Mouse (Mus musculus): ENCODE data around the gene Slc11a2. TPM values are rescaled to one million over a fixed set of nuclear protein-coding genes. Genes with fewer than 3 reads are reported as not detected.
"Not testable (repeated sequence)": the region's sequence is repeated elsewhere in the genome, so short reads cannot be mapped to it uniquely, and the experiment has no call there.

The Slc11a2 gene
- polyA plus RNA-seq, 1 experiment = not detected

DNA sequence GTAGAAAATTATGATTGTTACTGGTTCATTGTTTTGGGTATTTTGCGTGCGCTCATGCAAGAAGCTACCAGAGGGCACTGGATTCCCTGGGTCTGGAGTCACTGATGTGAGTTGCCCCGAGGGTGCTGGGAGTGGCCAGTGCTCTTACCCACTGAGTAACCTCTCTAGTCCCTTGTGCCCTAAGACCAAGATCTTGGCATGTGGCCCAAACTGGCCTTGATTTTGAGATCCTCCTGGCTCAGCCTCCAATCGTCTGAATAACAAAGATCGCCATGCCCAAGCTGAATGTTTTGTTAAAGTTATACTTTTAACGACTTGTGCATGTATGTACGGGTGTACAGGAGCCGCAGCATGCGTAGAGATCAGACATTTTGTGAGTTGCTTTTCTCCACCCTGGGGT, 39.2 kb downstream of the Slc11a2 start:
- H3K4me3 ChIP-seq (ENCODE audit: insufficient read depth, low read depth, low read length) = no peak overlapping the region
- 0 out of 2 replicates have a peak, but pooled peaks cover 4% of the 10 kb centered on the region for H3K4me1 ChIP-seq (ENCODE audit: control insufficient read depth, insufficient read depth, low read length)
- 89% methylated on average over 9 of the region's 9 CpGs for WGBS
- H3K27ac ChIP-seq (ENCODE audit: insufficient read depth, low read depth, low read length) = no peak overlapping the region
- TF ChIP-seq CTCF (IDR thresholded peaks at IDR 0.05; ENCODE audit: insufficient read depth, low read depth, low read length) (no peak), POLR2A (IDR thresholded peaks at IDR 0.05; ENCODE audit: insufficient read depth, low read depth, low read length) (no peak)

DNA sequence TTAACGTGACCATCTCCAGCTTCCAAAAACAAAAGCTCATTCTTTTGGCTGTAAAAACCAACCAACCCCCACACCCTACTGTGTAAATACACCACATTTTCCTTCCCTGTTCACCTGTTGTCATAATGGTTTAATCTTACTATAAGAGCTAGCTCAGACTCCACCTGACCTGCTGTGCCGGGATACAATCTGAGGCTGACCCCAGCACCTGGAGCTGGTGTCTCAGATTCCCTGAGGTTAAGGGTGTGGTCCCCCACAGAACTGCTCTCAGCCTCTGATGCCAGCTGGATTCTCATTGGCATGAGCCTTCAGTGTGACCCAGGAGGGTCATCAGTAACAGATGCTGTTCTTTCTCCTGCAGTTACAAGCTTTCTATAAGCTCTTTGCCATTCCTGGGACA, 44.8 kb downstream of the Slc11a2 start:
- TF ChIP-seq POLR2A (IDR thresholded peaks at IDR 0.05; ENCODE audit: insufficient read depth, low read depth, low read length) (no peak), CTCF (IDR thresholded peaks at IDR 0.05; ENCODE audit: insufficient read depth, low read depth, low read length) (no peak)
- H3K27ac ChIP-seq (ENCODE audit: insufficient read depth, low read depth, low read length) = no peak overlapping the region
- WGBS = 89% methylated on average over 2 of the region's 2 CpGs
- 0 out of 2 replicates have a peak, but pooled peaks cover 4% of the 10 kb centered on the region for H3K4me1 ChIP-seq (ENCODE audit: control insufficient read depth, insufficient read depth, low read length)
- H3K4me3 ChIP-seq (ENCODE audit: insufficient read depth, low read depth, low read length) = no peak overlapping the region

DNA sequence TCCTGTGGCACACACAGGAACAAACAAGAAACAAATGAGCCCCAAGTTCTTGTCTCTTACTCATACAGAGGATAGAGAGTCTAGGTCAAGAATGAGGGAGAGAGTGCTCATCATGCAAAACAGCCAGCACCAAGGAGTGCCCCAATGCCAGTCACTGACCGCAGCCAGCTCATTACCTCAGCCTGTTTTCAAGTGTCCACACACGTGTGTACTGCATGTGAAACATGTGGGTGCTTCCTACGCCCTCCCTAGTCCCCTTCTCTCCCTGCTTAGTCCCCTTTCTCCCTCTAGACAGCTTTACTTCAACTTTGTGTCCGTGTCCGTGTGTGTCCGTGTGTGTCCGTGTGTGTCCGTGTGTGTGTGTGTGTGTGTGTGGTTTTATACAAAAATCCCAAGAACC, 45.2 kb downstream of the Slc11a2 start:
- TF ChIP-seq CTCF (IDR thresholded peaks at IDR 0.05; ENCODE audit: insufficient read depth, low read depth, low read length) = no peak
- no peak for TF ChIP-seq POLR2A (IDR thresholded peaks at IDR 0.05; ENCODE audit: insufficient read depth, low read depth, low read length)
- Histone ChIP-seq H3K4me1 (ENCODE audit: control insufficient read depth, insufficient read depth, low read length) (0 out of 2 replicates have a peak, but pooled peaks cover 4% of the 10 kb centered on the region), H3K4me3 (ENCODE audit: insufficient read depth, low read depth, low read length) (no peak overlapping the region), H3K27ac (ENCODE audit: insufficient read depth, low read depth, low read length) (no peak overlapping the region)
- 91% methylated on average over 8 of the region's 8 CpGs for WGBS

DNA sequence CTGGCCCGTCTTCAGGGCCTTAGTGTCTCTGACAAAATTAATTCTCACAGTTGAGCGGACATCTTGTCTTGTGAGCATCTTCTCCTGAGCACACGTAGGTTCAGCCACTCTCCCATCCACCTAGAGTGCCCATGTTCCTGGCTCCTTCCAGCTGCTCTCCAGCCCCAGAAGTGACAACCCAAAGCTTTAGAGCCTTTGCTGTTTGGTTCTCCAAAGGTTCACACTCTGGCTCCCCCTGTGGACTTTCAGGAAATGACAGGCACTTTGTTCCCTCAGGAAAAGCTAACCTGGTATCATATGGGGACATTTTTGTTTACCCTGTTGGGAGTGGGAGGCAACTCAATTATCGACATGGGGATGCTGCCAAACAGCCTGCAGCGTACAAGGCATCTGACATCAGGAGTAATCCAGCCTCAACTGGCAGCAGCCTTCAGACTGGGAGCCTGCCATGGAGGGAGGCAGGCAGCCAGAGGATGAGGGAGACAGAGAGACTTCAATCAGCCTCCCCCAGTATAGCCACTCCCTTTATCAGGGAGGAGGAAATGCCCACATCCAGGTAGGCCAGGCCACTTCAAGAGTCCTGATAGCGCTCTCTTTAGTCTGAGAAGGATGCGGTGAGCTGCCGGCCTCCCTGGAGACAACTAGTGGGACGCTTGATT, 46.9 kb downstream of the Slc11a2 start:
- not testable (repeated sequence) for H3K4me3 ChIP-seq (ENCODE audit: insufficient read depth, low read depth, low read length); H3K27ac ChIP-seq (ENCODE audit: insufficient read depth, low read depth, low read length); H3K4me1 ChIP-seq (ENCODE audit: control insufficient read depth, insufficient read depth, low read length)
- 28% methylated on average over 4 of the region's 9 CpGs for WGBS

DNA sequence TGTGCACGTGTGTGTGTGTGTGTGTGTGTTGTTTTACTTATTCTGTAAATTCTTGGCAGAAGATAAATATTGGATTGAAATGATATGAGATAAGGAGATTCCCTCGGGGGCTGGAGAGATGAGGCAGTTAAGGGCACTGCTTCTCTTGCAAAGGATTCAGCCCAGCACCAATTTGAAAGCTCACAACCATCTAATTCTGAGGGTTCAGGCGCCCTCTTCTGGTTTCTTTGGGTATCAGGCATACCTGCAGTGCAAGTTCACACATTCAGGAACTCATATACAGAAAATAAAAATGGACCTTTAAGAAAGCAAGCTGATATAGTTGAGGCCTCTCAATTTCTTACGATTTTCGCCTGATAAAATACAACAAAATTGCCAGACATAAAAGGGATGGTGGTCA, 49.8 kb downstream of the Slc11a2 start:
- TF ChIP-seq POLR2A (IDR thresholded peaks at IDR 0.05; ENCODE audit: insufficient read depth, low read depth, low read length) (no peak), CTCF (IDR thresholded peaks at IDR 0.05; ENCODE audit: insufficient read depth, low read depth, low read length) (no peak)
- 38% methylated on average over 5 of the region's 5 CpGs for WGBS
- Histone ChIP-seq H3K27ac (ENCODE audit: insufficient read depth, low read depth, low read length) (no peak overlapping the region), H3K4me3 (ENCODE audit: insufficient read depth, low read depth, low read length) (no peak overlapping the region), H3K4me1 (ENCODE audit: control insufficient read depth, insufficient read depth, low read length) (no peaks in the 10 kb centered on the region)

DNA sequence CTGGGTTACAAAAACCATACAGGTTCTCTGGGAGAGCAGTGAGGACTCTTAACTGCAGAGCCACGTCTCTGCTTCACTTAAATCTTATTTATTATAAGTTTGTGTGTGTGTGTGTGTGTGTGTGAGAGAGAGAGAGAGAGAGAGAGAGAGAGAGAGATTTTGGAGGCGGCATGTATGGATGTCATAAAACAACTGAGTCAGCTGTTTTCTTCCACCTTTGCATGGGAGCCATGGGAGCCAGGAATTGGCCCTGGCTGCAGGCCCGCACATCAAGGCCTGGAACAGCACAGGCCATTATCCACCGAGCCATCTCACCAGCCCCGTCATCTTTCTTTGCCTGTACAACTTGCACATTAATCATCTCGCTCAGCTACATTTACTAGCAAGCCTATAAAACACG, 57.8 kb downstream of the Slc11a2 start:
- no peaks in the 10 kb centered on the region for H3K4me1 ChIP-seq (ENCODE audit: control insufficient read depth, insufficient read depth, low read length)
- no peak for TF ChIP-seq POLR2A (IDR thresholded peaks at IDR 0.05; ENCODE audit: insufficient read depth, low read depth, low read length)
- TF ChIP-seq CTCF (IDR thresholded peaks at IDR 0.05; ENCODE audit: insufficient read depth, low read depth, low read length) = no peak
- WGBS = 82% methylated on average over 7 of the region's 7 CpGs
- no peak overlapping the region for H3K4me3 ChIP-seq (ENCODE audit: insufficient read depth, low read depth, low read length)
- H3K27ac ChIP-seq (ENCODE audit: insufficient read depth, low read depth, low read length) = no peak overlapping the region

DNA sequence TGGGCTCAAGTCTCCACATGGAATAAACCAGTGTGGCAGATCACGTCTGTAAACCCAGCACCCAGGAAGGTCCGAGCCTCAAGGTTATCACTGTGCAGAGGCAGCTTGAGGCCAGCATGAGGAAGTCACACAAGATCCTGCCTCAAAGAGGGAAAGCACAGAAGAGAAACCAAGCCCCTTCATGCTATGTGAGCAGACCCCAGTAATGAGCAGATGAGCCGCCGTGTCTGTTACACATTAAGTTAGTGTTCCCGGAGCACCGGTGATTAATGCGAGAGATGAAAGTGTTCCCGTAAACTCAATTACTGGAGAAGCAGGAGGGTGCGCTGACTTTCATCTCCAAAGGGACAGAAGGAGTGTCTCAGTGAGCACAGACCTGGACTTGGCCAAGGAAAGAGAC, 58.9 kb downstream of the Slc11a2 start:
- H3K27ac ChIP-seq (ENCODE audit: insufficient read depth, low read depth, low read length); H3K4me1 ChIP-seq (ENCODE audit: control insufficient read depth, insufficient read depth, low read length); H3K4me3 ChIP-seq (ENCODE audit: insufficient read depth, low read depth, low read length): not testable (repeated sequence)
- 80% methylated on average over 9 of the region's 9 CpGs for WGBS

DNA sequence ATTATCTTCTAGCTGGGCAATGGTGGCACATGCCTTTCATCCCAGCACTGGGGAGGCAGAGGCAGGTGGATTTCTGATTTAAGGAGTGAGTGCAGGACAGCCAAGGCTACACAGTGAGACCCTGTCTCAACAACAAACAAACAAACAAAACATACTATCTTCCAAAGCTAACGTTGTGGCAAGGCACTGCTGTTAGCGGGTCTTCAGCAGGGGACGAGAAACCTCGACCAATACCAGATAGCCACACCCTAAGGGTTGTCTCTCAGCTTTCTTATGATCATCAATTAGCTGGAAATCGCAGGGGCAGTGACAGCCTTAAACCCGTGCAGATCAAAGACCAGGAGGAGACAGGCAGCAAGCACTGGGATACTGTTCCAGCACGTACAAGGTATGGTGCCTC, 60.6 kb downstream of the Slc11a2 start, which contains the start of gene Higd1c:
Gene Higd1c (plus strand): TSS at position 301 of the 400 bp plus-strand sequence.
- TF ChIP-seq POLR2A (IDR thresholded peaks at IDR 0.05; ENCODE audit: insufficient read depth, low read depth, low read length) (no peak), CTCF (IDR thresholded peaks at IDR 0.05; ENCODE audit: insufficient read depth, low read depth, low read length) (no peak)
- H3K27ac ChIP-seq (ENCODE audit: insufficient read depth, low read depth, low read length) = no peak within 1 kb of the TSS
- H3K4me3 ChIP-seq (ENCODE audit: insufficient read depth, low read depth, low read length) = no peak within 1 kb of the TSS
- 82% methylated on average over 7 of the region's 7 CpGs for WGBS
- H3K4me1 ChIP-seq (ENCODE audit: control insufficient read depth, insufficient read depth, low read length) = no peaks in the 10 kb centered on the region

DNA sequence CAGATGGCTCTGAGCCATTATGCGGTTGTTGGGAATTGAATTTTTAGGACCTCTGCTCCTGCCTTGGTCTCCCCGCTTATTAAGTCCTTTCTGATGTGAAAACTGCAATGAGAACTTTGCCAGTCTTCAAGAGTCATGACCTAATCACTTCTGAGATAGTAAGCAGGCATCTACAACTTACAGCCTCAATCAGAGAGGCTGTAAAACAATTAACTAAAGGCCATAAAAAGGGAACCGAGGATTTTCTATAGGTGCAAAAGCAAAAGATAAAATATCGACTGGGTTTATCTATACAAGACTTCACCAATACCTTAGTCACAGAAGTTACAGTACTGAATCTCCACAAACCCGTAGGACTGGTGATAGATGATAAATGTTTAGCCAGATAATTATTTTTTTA, 69.0 kb downstream of the Slc11a2 start:
- 91% methylated on average over 5 of the region's 5 CpGs for WGBS
- no peak overlapping the region for H3K27ac ChIP-seq (ENCODE audit: insufficient read depth, low read depth, low read length)
- TF ChIP-seq POLR2A (IDR thresholded peaks at IDR 0.05; ENCODE audit: insufficient read depth, low read depth, low read length) (no peak), CTCF (IDR thresholded peaks at IDR 0.05; ENCODE audit: insufficient read depth, low read depth, low read length) (no peak)
- H3K4me1 ChIP-seq (ENCODE audit: control insufficient read depth, insufficient read depth, low read length) = no peaks in the 10 kb centered on the region
- H3K4me3 ChIP-seq (ENCODE audit: insufficient read depth, low read depth, low read length) = no peak overlapping the region

DNA sequence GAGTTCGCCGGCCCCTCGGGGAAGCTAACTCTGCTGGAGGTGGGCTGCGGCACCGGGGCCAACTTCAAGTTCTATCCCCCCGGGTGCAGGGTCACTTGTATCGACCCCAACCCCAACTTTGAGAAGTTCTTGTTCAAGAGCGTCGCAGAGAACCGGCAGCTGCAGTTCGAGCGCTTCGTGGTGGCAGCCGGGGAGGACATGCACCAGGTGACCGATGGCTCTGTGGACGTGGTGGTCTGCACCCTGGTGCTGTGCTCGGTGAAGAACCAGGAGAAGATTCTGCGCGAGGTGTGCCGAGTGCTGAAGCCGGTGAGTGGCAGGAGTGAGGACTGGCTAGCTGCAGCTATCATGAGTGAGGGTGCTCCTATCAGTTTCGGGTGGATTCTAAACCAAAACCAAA, 71.5 kb downstream of the Slc11a2 start:
- WGBS = 97% methylated on average over 22 of the region's 22 CpGs
- H3K4me3 ChIP-seq (ENCODE audit: insufficient read depth, low read depth, low read length); H3K4me1 ChIP-seq (ENCODE audit: control insufficient read depth, insufficient read depth, low read length); H3K27ac ChIP-seq (ENCODE audit: insufficient read depth, low read depth, low read length): not testable (repeated sequence)

Data from olfactory bulb, adult 2 months (tissue).